Mouse (Mus musculus) liver, adult 2 months (tissue): ENCODE data around the gene Iffo2.

Experiments used
- CTCF ChIP-seq: fragments of 200-500 bp; IDR thresholded peaks from 2 replicates; pipeline ENCODE4 v1.5.1; 2011; ENCODE audit warnings: low read depth, low read length, control low read depth
- POLR2A ChIP-seq: fragments of 200-500 bp; IDR thresholded peaks from 2 replicates; pipeline ENCODE4 v1.6.1; 2011; ENCODE audit warnings: low read length, control low read depth; ENCODE audit not compliant: insufficient read depth; ENCODE audit errors: extremely low read depth

- no peak for TF ChIP-seq POLR2A
- TF ChIP-seq CTCF: no peak
Observed at GRCm38 (mm10) chr4:139583629-139584245, 53.4 kb downstream of the Iffo2 start.
